Mouse (Mus musculus): ENCODE results near the gene Med13l.

DNA sequence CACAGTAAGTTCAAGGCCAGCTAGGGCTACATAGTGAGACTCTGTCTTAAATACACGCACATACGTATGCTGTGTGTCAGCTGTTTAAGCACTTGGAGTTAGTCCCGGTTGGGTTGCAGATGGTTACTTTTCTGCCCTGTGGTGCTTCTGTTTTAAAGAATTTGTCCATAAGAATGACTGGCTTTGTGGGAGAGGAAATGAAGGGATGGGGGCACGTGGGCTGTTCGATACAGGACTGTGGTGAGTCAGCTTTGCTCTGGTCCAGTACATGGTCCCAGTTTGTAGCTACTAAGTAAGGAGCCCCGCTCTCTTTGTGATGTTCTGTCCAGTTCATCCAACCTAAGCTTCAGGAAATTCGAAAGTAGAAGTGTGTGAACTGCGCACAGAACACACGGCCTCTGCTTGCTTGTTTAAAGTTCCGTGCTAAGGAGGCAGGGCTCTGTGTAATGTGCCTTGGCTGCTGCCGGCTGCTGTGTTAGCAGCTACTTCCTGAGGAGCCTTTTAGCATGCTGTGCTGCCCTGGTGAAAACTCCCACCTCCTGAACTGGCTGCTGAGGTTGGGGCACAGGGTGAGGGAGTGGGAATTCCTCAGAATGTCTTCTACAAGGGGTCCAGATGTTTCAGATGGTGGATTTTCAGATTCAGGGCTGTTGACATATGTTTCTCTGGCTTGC, 31.5 kb downstream of the Med13l start:
- TF ChIP-seq POLR2A (IDR thresholded peaks at IDR 0.05; ENCODE audit: extremely low read depth, insufficient read depth, low read length) (no peak), CTCF (IDR thresholded peaks at IDR 0.05; ENCODE audit: low read depth, low read length) (no peak)

Measured in liver, adult 2 months (tissue).